Mouse (Mus musculus) liver, adult 2 months (tissue): Measurements from ENCODE around the gene Tbx6.

ENCODE experiments used
- CTCF ChIP-seq: fragments of 200-500 bp; IDR thresholded peaks from 2 replicates; pipeline ENCODE4 v1.5.1; 2011; ENCODE audit warnings: low read depth, low read length, control low read depth
- POLR2A ChIP-seq: fragments of 200-500 bp; IDR thresholded peaks from 2 replicates; pipeline ENCODE4 v1.6.1; 2011; ENCODE audit warnings: low read length, control low read depth; ENCODE audit not compliant: insufficient read depth; ENCODE audit errors: extremely low read depth

DNA sequence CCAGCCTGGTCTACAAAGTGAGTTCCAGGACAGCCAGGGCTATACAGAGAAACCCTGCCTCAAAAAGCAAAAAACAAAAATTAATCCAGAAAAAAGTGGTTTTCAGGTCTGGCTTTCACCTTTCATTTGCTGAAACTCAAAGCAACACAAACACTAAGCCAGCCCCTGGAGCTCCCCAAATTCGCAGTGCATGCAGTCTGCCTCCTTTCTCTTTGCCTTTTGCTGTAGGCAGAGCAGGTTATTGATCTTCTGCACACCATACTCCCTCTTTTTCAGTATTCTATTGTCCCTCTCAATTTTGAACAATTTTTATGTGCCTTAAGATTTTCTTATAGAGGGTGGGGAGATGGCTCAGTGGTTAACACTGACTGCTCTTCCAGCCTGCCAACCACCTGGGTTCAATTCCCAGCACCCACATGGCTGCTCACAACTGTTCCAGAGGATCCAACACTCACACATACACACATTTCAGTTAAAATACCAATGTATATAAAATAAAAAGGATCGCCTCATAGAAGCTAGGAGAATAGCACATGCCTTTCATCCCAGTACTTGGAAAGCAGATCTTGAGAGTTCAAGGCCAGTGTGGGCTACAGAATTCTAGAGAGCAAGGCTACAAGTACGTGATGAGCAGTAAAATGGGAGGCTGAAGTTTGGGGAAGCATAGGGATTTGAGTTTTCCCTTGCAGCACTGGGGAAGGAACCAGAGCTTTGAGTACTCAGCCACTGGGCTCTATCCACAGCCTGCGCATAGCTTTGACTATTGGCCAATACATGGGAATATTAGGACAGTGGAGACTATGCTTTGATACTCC, 12.4 kb downstream of the Tbx6 start:
- no peak for TF ChIP-seq CTCF
- TF ChIP-seq POLR2A: no peak
